Mouse (Mus musculus) cerebral cortex, adult 2 months (tissue): Measurements from ENCODE around the gene Srcin1.

ENCODE experiments used
- WGBS: fragments of 180-500 bp; shearing (Covaris S2); methylation state at CpG from one replicate; pipeline ENCODE4 v1.1.7; 2018; 5-methylcytosine and 5-hydroxymethylcytosine counted together

The Srcin1 gene

DNA sequence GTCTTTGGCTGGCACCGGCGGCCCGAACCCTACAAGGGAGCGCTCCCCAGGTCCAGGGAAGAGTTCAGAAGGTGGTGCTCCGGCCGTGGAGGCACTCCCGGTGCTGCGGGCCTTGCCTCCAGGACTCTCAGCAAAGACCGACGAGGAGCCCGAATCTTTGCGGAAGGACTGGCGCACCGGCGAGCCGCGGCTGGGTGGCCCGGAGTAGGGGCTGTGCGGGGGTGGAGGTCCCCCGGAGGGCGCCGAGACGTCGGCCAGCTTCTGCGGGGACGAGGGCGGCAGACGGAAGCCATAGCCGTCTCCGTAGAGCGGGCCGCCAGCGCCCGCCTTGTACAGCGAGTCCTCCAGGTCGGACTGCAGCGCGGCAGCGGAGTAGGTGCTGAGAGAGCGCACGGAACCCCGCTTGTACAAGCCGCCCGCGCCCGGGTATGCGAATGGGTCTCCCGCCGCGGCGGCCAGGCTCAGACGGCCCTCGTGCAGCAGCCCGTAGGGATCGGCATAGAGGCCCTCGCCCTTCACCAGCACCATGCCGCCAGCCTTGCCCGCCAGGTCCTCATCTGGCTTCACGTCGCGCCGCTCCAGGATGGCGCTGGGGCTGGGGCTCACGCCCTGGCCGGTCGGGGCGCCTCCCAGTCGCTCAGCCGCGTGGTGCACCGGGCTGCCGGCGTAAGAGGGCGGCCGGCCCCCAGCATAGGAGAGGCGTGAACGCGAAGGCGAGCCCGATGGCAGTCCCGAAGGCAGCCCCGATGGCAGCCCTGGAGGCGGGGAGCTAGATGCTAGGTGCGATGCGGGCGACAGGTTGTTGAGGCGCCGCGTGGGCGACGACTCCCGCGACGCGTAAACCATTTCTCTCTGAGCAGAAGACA is 41.3 kb downstream of the Srcin1 start:
- 26% methylated on average over 95 of the region's 95 CpGs for WGBS

DNA sequence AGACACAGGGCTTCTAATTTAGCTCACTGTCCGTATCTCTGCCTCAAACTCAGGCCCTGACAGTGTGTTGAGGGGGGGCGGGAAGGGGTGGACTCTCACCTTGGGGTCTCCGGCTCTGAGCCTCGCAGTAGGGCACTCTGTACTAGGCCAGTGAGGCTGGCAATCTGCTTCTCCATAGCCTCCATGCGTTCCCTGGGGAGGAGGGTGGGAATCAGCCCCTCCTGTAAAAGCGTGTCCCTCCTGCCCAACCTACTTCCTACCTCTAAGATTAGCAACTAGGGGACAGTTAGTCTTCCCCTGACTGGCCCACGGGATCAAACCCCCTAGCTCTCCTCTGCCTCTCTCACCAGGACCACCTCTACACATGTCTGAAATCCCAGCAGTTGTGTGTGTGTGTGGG is 42.3 kb downstream of the Srcin1 start:
- 53% methylated on average over 7 of the region's 7 CpGs for WGBS

DNA sequence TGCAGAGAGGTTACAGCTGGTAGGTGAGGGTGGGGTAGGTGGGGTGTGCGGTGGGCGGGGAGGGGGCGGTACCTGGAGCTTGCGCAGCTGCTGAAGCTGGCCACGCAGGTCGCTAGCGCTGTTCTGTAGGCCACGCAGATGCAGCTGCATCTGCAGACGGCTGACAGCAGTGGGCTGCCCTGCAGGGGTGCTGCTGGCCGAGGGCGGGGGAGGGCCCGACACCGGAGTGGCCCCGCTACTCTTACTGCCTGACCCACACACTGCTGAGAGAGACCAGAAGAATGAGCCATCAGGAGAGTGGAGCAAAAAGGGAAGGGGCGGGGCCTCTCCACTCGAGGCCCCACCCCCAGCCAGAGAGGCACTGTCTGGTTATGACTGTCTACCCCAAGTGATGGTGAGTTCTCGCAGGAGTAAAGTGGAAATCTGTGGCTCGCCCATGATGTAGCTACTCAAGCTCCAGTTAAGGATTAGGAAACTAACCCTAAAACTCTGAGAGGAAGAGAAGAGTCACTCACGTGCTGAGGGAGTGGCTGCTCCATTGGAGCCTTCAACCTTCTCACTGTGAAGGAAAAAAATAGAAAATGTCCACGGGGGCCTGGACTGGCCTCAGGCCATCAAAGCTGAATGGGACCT is 42.9 kb downstream of the Srcin1 start:
- WGBS, result 27% methylated on average over 20 of the region's 20 CpGs

DNA sequence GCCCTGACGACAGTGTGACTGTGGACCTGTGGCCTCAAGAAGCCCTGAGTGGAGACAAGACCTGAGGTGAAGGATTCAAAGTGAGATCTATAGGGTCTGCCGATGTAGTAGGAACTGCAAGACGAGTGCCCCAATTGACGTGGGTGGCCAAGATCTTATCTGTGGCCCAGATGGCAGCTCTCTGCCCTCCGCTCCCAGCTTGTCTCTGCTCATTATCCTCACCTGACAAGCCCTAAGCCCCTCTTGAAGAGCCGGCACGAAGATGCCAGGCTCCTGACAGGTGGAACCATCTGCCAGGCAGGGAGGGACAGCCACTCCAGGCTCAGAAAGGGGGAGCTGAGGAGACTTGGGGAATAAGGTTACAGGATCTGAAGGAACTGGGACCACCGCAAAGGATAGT is 43.6 kb downstream of the Srcin1 start:
- WGBS, result 39% methylated on average over 8 of the region's 8 CpGs

DNA sequence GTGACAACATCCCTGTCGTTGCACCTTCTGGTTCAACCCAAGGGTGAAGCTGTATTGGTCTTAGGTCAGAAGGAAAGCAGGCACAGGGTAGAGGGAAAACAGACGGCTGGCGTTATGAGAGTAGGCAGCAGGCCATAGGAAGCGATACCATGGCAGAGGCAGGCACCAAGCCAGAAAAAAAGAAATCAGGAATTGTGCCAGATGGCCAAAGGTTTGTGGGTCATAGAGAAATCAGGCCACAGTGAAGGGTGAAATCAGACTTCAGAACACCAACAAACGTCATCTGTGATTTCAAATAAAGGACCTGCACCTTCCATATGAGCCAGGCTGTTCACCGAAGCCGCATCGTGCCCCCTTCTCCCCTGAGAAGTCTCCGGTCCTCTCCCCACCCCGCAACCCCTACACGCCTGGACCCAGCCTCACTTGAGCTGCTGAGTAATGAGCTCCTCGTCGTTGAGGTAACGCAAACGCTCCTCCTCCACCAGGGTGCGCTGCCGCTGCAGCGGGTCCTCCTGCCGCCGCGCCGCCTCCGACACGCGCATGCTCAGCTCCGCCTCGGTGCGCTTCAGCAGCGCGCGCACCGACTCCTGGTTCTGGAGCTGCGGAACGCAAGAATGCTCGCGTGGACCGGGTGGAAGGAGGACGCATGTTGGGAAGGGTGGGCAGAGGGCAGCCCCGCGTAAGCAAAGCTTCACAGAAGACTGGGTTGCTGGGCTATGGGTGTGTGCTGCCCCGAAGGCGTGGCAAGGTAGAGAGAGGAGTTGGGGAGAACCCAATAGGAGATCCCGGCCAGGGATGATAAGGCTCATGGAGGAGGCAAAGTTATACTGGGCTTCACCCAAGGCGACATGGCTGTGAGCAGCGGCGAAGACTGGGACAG is 44.4 kb downstream of the Srcin1 start:
- 5% methylated on average over 46 of the region's 46 CpGs for WGBS

DNA sequence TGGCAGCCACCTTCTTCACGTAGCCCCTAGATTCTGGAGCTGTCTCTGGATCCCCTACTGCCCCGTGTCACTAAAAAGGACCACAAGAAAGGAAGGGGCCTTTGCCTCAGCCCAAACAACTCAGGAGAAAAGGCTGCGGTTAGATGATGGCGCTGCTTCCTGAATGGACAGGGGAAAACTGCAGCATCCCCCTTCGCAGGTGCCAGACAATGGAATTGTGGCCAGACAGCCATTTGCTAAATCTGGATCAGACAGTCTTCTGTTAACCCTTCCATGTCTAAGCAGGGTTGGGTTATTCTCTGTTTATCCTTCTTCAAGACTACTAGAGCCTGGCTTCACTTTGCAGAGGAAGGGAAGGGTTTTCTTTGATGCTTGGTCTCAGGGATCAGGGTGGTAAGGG is 45.0 kb downstream of the Srcin1 start:
- WGBS, result 44% methylated on average over 5 of the region's 5 CpGs

DNA sequence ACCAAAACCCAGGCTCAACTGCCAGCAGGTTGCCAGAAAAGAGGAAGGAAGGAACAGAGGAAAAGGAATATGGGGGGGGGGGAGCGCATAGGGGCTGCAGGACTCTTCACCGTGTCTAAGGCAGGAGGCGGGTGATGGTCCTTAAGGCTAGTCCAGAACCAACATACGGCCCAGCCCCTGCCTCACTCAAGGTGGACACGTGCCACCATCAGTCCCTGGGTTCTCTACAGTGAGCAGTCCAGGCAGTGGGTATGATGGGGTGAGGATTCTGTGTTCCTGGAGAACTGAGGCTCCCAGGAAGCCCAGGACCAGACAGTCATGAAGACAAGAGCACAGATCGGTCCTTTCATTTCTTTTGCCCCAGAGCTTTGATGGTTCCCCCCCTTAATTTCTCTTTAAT is 45.9 kb downstream of the Srcin1 start:
- 89% methylated on average over 6 of the region's 6 CpGs for WGBS

DNA sequence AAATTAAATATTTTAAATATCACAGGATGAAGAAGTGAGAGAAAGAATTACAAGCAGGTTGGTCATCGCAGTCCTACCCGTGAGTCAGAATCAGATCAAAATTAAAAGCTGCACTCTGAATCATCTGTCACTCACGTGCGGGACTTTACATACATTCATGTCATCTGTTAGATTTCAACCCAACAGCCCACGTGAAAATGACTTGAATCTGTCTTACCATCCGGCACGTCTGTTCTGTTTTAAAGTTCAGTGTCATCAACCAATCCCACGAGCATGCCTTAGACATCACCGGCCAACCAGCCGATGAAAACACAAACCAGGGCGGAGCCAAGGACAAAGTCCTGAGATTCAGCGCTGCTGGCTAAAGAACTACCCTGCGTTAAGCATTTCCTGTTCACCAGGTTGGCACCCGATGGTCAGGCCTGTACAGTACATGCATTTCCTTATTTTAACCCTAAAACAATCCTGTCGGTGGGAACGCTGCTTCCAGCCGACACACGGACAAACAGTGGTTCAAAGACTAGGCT is 47.6 kb downstream of the Srcin1 start:
- WGBS, result 66% methylated on average over 18 of the region's 18 CpGs

DNA sequence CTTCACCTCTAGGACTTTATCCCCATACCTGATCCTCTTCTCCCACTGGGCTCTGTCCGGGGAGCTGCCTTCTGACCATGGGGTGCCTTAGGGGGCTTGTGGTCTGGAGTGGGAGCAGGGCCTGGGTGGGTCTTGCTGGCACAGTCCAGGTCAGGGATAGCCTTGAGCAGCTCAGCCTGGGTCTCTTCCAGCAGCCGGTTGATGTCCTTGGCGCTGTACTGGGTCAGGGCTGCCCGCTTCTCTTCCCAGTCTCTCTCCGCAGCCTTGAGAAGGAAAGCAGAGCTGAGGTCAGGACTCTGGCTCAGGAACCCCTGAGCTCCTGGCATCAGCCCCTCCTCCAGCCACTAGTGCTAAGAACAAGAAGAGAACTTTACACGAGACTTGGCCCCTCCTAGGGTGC is 50.7 kb downstream of the Srcin1 start:
- WGBS, result 86% methylated on average over 6 of the region's 6 CpGs

DNA sequence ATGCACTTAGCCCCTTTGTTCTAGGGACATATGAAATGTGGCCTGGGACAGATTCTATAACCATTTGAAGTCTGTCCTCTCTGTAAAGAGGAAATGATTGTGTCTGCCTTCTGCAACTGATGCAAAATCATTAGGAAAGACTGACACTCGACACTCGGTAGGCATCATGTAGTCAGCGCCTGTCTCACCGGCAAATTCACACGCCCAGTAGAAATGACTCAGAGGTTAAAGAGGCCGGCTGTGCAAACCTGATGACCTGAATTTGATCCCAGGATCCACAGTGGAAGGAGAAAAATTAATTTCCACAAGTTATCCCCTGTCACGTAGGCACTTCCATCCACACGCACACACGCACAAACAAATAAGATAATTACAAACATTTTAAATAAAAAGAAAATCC is 51.7 kb downstream of the Srcin1 start:
- WGBS, result 41% methylated on average over 9 of the region's 9 CpGs

DNA sequence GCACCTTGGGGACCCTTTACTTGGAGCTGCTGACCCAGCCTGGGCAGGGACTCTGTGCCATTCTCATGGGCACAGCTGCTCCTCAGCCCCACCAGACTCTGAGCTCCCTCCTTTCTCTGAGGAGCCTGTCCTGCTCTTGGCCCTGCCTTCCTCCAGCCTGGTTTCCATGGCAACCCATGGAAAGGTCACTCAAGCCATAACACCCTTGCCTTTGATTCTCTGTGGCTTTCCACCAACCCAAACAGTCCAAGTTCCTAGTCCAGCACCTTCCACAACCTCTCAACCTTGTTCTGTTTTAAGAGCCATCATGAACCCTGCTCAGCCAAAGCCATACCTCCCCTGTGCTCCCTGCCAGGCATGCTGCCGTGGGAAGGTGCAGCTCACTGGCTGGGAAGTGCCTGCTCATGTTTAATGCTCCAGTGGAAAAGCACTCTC is 52.1 kb downstream of the Srcin1 start:
- WGBS, result 3% methylated on average over 1 of the region's 1 CpGs

DNA sequence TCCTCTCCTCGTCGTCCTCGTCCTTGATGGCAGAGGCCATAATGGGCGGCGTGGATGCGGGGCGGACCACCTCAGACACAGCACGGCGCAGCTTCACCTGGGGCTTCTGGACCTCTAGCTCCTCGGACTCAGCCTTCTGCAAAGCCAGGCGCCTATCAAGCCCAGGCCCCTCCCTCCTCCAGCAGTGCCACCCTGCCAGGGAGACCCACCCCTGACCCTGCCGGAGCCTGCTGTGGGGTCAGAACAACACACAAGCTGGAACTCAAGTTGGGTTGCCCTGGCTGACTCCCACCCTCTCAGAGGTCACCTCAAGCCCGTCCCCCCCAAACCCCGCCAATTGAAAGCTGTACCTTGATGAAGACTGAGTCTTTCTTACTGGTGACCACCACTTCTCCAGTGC is 52.9 kb downstream of the Srcin1 start:
- WGBS, result 90% methylated on average over 14 of the region's 14 CpGs

DNA sequence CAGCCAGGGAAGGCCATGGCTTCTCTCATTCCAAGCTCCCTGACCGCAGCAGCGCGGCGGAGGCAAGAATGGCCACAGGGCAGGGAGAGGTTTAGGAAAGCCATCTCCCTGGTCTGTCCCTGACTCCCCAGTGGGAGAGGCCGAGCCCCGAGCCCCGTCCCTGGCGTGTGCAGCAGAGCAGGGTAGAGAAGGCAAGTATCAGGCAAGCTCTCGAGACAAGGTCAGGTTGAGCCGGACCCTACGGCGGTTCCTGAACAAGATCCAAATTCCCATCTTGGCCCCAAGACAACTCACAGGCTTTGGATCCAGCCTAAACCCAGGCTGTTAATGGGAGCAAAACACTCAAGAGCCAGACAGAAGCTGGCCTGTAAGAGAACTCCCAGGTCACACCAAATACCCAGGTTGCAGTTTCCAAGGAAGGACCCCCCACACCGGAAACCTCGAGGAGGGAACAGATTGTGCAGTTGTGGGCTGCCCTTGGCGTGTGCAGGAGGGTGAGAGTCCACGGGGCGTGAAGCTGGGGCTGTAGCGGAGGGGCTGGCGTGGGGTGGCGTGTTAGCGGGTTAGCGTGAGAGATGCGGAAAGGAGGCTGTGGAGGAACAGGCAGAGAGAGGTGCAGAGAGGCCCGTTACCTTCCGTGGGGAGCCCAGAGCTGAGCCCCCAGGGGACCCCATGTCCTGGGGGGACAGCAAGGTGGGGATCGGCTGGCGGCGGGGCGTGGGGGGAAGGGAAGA is 54.1 kb downstream of the Srcin1 start:
- WGBS, result 80% methylated on average over 29 of the region's 29 CpGs

DNA sequence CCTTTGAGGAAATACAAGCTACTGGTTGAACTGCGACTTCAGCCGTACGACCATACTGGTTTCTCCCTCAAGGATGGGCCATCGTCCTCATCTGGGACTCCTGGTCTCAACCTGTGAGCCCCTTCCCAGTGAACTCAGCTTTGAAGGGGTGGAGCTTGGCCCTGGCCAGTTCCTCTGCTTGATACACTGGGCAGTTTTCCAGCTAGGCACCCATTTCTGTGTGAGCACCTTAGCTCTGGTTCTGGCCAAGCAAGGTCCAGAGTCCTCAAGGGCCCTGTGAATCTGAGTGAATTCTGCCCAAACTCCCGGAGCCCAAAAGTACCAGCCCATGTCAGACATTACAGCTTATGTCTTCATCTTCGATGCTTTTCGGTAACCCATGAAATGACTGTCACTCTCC is 55.4 kb downstream of the Srcin1 start:
- 93% methylated on average over 7 of the region's 7 CpGs for WGBS

DNA sequence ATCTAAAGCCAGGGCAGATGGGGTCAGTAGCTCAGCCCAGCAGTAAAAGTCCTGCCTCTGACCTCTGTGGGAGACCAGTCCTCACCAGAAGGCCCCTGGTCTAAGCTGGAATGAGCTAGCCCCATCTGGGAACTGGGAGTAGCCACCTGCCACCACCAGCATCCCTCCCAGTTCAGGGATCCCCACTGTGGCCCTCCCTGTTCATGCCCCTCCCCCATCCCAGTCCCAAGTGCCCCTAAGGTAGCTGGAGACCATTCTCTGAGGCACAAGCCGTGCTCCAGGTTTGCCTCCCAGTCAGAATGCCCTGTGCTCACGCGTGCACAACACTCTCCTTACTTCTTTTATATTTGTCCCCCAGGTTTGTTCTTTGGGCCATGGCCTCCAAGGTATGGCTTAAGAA is 62.9 kb downstream of the Srcin1 start:
- 89% methylated on average over 3 of the region's 3 CpGs for WGBS

DNA sequence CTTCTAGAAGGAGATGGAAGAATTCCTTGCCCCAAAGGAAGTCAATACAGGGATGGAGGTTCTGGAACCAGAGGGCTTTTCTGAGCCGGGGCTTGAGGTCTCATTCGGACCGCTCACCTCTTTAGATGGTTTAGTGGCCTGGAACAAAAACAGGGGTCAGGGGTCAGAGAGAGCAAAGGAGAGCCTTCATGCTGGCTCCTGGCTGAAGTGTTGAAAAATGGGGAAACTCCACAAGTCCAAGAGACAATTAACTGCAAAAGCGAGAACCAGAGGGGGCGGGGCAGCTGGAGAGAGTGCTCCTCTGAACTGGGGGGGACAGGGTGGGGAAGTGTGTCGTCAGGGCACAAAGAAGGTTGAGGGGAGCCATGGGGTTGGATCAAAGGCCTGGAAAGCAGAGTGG is 63.5 kb downstream of the Srcin1 start:
- WGBS, result 63% methylated on average over 6 of the region's 6 CpGs

DNA sequence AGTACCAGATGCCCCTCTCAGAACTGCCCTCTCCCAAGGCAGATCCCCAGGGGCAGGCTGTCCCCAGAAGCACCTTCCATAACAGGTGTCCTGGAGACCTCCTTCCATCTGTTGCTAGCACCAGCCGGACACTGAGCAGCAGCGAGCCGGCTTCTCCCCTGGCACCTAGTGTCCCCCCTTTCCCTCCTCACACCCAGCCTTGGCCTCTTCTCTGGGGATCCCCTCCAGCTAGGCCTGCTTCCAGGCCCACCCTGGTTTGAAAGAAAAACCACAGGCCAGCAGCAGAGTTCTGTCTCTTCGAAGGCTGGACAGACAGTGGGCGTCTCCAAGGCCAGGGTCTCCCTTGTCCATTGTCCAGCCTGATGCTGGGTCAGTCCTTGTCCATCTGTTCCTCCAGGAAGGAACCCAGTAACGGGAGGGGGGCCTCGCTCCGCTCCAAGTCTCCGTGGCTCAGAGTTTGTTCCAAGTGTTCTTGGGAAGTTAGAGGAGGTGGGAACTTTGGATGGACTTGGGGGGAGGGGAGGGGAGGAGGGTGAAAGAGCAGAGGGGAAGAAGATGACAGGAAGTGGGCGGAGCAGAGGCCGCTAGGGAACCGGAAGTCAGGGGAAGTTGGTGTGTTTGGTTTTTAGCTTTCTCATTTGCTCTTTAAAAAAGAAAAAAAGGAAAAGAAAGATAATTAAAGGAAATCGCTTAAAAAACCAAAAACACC is 64.2 kb downstream of the Srcin1 start:
- WGBS, result 47% methylated on average over 13 of the region's 13 CpGs

DNA sequence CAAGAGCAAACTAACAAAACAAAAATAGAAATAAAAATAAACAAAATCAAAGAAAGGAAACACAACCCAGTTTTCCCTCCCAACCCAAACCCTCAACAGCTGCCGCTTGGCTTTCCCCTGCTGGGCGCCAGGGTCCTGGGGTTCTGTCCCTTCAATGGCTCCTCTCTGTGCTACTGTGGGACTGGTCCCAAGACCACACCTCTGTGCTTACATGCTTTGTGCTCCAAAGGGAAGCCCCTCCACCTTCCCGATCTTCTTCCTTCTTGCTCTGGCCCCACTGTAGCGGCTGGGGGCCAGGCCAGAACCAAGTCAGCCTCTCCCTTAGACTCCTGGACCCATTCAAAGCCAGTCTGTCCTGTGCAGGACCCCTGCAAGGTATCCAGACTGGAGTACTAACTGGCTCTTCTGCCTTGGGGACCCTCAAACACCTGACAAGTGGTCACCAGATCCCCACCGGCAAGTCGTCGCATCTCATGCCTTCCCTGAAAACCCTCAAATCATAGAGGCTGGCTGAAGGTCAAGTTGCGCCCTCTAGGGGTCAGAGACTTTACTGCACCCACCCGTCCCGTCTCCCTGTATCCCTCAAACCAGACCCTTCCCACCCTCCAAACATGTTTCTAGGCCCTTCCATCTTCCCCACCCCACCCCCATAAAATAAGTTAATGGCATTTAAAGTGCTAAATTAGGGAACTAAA is 64.9 kb downstream of the Srcin1 start:
- 29% methylated on average over 10 of the region's 10 CpGs for WGBS

DNA sequence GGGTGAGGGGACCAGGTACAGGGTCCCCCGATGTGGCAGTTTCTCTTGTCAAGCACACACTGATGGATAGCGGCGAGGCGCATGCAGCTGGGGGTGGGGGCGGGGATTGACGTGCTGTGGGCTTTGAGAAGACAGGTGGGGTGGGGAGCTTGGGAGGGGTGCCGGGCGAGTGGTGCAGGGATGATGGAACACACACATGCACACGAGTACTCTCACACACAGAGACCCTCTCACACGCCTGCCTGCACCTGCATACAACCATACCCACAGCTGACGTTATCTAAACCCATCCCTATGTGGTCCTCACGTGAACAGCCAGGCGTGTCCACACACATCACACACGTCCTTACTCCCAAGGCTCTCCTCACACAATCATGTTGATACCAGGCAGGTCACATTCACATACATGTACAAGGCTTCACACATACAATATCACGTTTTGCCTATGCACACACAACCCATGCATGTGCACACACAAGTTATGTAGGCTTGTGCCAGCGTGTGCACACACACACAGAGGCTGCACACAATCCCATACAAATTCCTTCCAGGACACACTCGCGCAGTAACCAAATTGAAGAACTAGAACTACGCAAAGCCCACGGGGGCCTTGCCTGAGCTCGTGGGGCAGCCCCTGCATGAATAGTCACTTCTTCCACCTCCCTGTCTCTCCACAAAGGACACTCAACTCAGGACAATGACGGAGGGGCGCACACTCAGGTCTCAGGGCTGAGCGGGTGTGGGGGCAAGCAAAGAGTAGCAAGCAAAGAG is 66.1 kb downstream of the Srcin1 start:
- 54% methylated on average over 24 of the region's 24 CpGs for WGBS
